Mouse (Mus musculus) kidney, adult 2 months (tissue): ENCODE measurements at regions not wholly inside any gene's neighbourhood (a gene's known extent, or its start where the extent isn't known, plus 50 kb on each side); places are given as distances from the start of the nearest gene placed in this dataset.

Experiments
- DNase-seq: peaks from one replicate; pipeline ENCODE4 v3.0.0; 2021
- H3K27ac ChIP-seq: fragments of 200-500 bp; 2 replicates; pipeline ENCODE4 v1.5.1; 2012; ENCODE audit warnings: low read depth, low read length, control low read depth, inconsistent platforms; ENCODE audit not compliant: insufficient read depth
- H3K27me3 ChIP-seq: fragments of 200-500 bp; replicated peaks from 2 replicates; pipeline ENCODE4 v1.6.1; 2012; ENCODE audit warnings: mild to moderate bottlenecking, moderate library complexity, low read length, inconsistent platforms; ENCODE audit not compliant: control insufficient read depth, insufficient read depth
- H3K36me3 ChIP-seq: fragments of 200-500 bp; 2 replicates; pipeline ENCODE4 v1.6.1; 2012; ENCODE audit warnings: mild to moderate bottlenecking, moderate library complexity, low read length, inconsistent platforms; ENCODE audit not compliant: control insufficient read depth, insufficient read depth
- H3K4me1 ChIP-seq: fragments of 200-500 bp; 2 replicates; pipeline ENCODE4 v1.6.1; 2011; ENCODE audit warnings: low read length; ENCODE audit not compliant: control insufficient read depth, insufficient read depth
- H3K4me3 ChIP-seq: fragments of 200-500 bp; 2 replicates; pipeline ENCODE4 v1.5.1; 2011; ENCODE audit warnings: mild to moderate bottlenecking, low read depth, low read length, control low read depth; ENCODE audit not compliant: insufficient read depth
- CTCF ChIP-seq: fragments of 200-500 bp; conservative IDR thresholded peaks from 2 replicates; pipeline ENCODE4 v1.5.1; 2011; ENCODE audit warnings: low read depth, mild to moderate bottlenecking, control low read depth, low read length, moderate library complexity, mixed read lengths; ENCODE audit not compliant: insufficient read depth, insufficient read length
- POLR2A ChIP-seq: fragments of 200-500 bp; IDR thresholded peaks from one replicate; pipeline ENCODE4 v1.6.1; 2011; ENCODE audit warnings: low read depth, low read length, control low read depth
- WGBS: fragments of 180-500 bp; shearing (Covaris S2); methylation state at CpG from one replicate; pipeline ENCODE4 v1.1.7; 2018; 5-methylcytosine and 5-hydroxymethylcytosine counted together

DNA sequence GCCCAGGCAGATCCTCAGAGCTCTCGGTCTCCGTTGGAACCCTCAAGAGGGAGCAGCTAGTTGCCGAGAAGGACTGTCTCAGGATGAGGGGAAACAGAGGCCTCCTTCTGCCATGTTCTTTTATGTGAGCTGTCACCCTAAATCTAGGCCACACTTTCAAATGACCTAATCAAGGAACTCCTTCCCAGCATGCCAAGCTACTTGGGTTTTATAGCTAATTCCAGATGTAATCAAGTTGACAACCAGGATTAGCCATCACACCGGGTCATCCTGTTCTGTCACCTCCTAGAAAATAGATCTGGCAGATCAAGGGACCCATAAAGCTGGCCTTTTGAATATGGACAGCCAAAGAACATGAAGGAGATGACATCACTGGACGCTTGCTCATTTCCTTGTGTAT, 267.7 kb upstream of the Pabpc6 start:
- H3K4me1 ChIP-seq: no peaks in the 10 kb centered on the region
- 87% methylated on average over 5 of the region's 5 CpGs for WGBS
- no peak for TF ChIP-seq CTCF
- no peak overlapping the region for H3K4me3 ChIP-seq
- H3K36me3 ChIP-seq: no peaks in the 10 kb centered on the region
- no peak for DNase-seq
- H3K27ac ChIP-seq: no peak overlapping the region
- no peaks in the 10 kb centered on the region for H3K27me3 ChIP-seq

DNA sequence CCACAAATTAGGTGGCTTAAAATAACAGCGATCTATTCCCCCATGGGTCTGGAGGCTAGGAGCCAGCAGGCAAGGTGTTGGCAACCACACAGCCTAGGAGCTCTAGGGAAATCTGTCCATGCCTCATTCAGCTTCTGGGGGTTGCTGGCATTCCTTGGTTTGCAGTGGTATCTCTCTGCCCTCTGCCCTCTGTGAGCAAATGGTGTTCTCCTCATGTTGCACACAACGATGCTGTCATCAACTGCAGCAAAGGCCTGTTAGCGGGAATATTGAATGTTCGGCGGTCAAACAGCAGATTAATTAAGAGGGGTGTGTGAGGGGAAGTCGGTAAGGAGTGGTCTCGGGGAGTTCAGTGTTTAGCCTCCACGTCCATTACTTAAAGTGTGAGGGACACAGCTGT, 262.7 kb upstream of the Pabpc6 start:
- H3K4me3 ChIP-seq: no peak overlapping the region
- H3K27ac ChIP-seq: no peak overlapping the region
- TF ChIP-seq POLR2A: no peak
- no peak for TF ChIP-seq CTCF
- WGBS: 73% methylated on average over 8 of the region's 8 CpGs
- H3K36me3 ChIP-seq: no peaks in the 10 kb centered on the region
- no peak for DNase-seq
- no peaks in the 10 kb centered on the region for H3K27me3 ChIP-seq
- H3K4me1 ChIP-seq: no peaks in the 10 kb centered on the region

DNA sequence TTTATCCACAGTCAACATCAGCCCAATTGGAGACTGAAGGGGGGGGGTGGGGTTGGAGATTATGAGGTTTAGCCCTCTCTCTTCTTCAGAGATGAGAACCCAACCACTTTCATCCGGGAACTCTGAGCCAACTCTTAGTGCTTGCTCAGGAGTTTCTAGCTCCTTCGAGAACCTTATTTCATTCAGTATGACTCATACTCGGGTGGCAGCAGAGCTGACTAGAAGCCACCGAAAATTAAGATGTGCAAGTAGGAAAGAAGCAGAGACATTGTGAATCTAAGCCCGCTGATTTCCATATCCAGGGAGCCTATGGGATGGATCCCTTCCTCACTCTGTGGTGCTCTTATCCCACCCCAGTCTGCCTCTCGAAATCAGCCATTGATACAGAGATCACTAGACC, 262.0 kb upstream of the Pabpc6 start:
- Histone ChIP-seq H3K4me3 (no peak overlapping the region), H3K36me3 (no peaks in the 10 kb centered on the region), H3K4me1 (no peaks in the 10 kb centered on the region), H3K27me3 (no peaks in the 10 kb centered on the region), H3K27ac (no peak overlapping the region)
- TF ChIP-seq POLR2A (no peak), CTCF (no peak)
- WGBS: 83% methylated on average over 6 of the region's 6 CpGs
- DNase-seq: no peak

DNA sequence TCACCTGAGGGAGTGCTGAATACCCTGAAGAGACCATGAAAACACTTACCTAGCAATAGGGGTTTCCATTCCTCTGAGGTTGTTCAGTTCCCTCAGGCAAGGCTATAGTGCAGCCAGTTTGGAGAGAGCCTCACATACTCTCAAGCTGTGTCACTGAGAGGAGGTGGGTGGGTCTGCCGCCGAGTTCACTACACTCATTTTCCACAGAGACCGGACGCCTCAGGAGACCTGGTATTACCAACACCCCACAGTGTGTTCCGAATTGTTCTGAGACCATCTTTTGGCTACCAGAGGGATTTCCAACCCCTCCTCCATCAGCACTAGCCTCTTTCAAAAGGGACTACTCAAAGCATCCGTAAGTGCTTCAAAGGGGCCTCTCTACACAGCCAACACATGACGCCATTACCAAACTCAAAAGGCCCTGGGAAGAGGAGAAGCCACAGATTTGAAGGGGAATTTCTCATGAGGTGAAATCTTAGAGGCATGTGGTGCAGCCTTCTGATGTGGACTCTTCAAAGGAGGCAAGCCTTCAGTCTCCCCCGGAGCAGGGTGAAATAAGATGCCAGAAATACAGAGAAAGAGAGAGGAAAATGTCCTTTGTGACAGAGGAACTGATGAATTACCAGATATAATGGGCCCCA, 260.1 kb upstream of the Pabpc6 start:
- DNase-seq: no peak
- H3K4me1 ChIP-seq: no peaks in the 10 kb centered on the region
- no peak for TF ChIP-seq POLR2A
- no peak for TF ChIP-seq CTCF
- no peak overlapping the region for H3K4me3 ChIP-seq
- WGBS: 72% methylated on average over 8 of the region's 8 CpGs
- H3K27me3 ChIP-seq: no peaks in the 10 kb centered on the region
- H3K36me3 ChIP-seq: no peaks in the 10 kb centered on the region
- H3K27ac ChIP-seq: no peak overlapping the region

DNA sequence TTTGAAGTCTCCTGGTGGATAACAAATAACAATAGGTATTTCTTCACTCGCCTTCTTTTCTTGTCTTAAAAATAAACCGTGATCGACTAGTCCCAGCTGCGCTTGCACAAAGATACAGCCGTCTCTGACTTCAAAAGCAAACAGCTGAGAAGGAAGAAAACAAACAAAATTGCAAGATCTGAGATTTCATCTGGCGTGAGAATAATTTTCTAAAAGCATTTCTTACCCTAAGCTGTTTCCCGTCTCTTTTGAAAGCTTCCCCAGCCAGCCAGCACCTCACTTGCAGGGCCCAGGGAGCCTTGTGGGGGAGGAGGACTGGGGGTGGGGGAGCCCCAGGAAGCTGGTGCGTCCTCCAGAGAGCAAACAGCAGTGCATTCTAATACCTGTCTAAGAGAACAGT, 258.2 kb upstream of the Pabpc6 start:
- Histone ChIP-seq H3K27ac (no peak overlapping the region), H3K4me3 (no peak overlapping the region), H3K4me1 (no peaks in the 10 kb centered on the region), H3K27me3 (no peaks in the 10 kb centered on the region), H3K36me3 (no peaks in the 10 kb centered on the region)
- 69% methylated on average over 8 of the region's 8 CpGs for WGBS
- DNase-seq: no peak
- TF ChIP-seq CTCF (no peak), POLR2A (no peak)

DNA sequence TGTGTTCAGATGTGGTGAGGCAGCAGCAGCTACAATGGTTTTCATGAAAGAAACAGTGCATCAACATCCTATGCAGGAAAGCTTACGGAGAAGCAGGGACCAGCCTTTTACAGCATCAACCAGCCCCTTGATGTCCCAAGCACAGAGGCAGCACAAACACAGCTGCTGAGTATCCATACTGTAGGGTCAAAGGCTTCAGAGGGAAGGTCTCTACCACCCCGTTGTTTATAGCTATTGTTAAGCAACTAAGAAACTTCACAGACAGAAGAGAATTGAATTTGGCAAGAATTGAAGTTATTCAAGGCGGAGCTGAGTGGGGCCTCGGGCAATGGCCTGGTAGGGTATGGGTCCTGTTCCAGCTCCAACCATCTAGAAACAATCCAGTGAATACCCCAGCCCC, 256.8 kb upstream of the Pabpc6 start:
- TF ChIP-seq POLR2A: no peak
- TF ChIP-seq CTCF: no peak
- Histone ChIP-seq H3K4me3 (no peak overlapping the region), H3K36me3 (no peaks in the 10 kb centered on the region), H3K27ac (no peak overlapping the region), H3K27me3 (no peaks in the 10 kb centered on the region), H3K4me1 (no peaks in the 10 kb centered on the region)
- WGBS: 73% methylated on average over 4 of the region's 4 CpGs
- DNase-seq: no peak

DNA sequence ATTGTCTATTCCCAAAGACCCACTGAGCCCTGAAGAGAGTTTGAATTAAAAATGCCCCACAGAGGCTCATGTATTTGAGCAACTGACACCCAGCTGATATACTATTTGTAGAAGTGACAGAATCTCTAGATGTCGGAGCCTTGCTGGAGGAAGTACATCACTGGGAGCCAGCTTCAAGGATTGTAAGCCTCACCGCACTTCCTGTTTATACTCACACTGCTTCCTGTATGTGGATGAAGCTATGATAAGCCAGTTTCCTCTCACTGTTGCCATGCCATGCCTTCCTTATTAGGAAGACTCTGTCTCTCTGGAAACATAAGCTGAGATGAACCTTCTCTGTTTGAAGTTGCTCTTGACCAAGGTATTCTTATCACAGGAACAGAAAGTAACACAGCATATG, 251.8 kb upstream of the Pabpc6 start:
- WGBS: 74% methylated on average over 2 of the region's 2 CpGs
- no peaks in the 10 kb centered on the region for H3K36me3 ChIP-seq
- DNase-seq: peak; percentile 32
- no peak overlapping the region for H3K27ac ChIP-seq
- TF ChIP-seq POLR2A (no peak), CTCF (no peak)
- H3K27me3 ChIP-seq: no peaks in the 10 kb centered on the region
- no peak overlapping the region for H3K4me3 ChIP-seq
- H3K4me1 ChIP-seq: no peaks in the 10 kb centered on the region
